8 mouse cellular contexts compared by ENCODE assay signal in genomic region chr10:60078561-60078917, GRCm38 (mm10). TPM values are rescaled to one million over a fixed set of nuclear protein-coding genes. Genes with fewer than 3 reads are reported as not detected.
DNase-seq lines count a peak whose midpoint lies in the region; ATAC-seq and TF ChIP-seq lines count a peak whose summit lies in the region.

No protein-coding gene starts in this region.

- H3K36me3 ChIP-seq in heart, embryonic 12.5 days: no peaks in the 10 kb centered on the region

- peaks cover 38% of the 10 kb centered on the region for H3K27me3 ChIP-seq in heart, embryonic 12.5 days (replicated peaks)

- intact Hi-C loops in left cerebral cortex, adult 2 months (cut with DNase I): no loop called here

- TF ChIP-seq CTCF in left cerebral cortex, adult 2 months (IDR thresholded peaks at IDR 0.05): no peak

- peak; percentile 41 to 52 for DNase-seq in frontal cortex, postnatal 10 days (ENCODE audit: low spot score in 2 of 2)
- peak; percentile 96 for DNase-seq in 416B (ENCODE audit: low read depth)
- peak; percentile 72 for DNase-seq in c-Kit-positive CD71-negative TER-119-negative erythroid progenitor cells, embryonic 14.5 days (ENCODE audit: low read depth)
- DNase-seq in left cerebral cortex, adult 2 months (ENCODE audit: extremely low spot score in 1 of 2, low spot score in 2 of 2): peak; percentile 23 to 47
- DNase-seq in ovary, postnatal 36 days (ENCODE audit: low spot score): peak; percentile 60

- no peak for ATAC-seq in frontal cortex, adult (ENCODE audit: low TSS enrichment)
- peak; percentile 86 for ATAC-seq in heart, embryonic 12.5 days (ENCODE audit: insufficient number of reproducible peaks, low FRiP score)
- no peak for ATAC-seq in cerebellum, adult (ENCODE audit: insufficient number of reproducible peaks, low FRiP score, low TSS enrichment)

- no peak overlapping the region; the same call in 1 of the 2 replicates for H3K4me3 ChIP-seq in heart, embryonic 12.5 days
- no peak overlapping the region for H3K4me3 ChIP-seq in left cerebral cortex, adult 2 months

- no peak overlapping the region for H3K9ac ChIP-seq in heart, embryonic 12.5 days

- H3K9me3 ChIP-seq in heart, embryonic 12.5 days (replicated peaks): no peaks in the 10 kb centered on the region

- peak overlapping the region; percentile 74 for H3K27ac ChIP-seq in heart, embryonic 12.5 days (ENCODE audit: poor library complexity, severe bottlenecking)
- H3K27ac ChIP-seq in left cerebral cortex, adult 2 months: no peak overlapping the region

- H3K4me1 ChIP-seq in heart, embryonic 12.5 days (replicated peaks): peaks cover 56% of the 10 kb centered on the region

- H3K4me2 ChIP-seq in heart, embryonic 12.5 days: peak overlapping the region; percentile 56

- 4% methylated on average over 5 of the region's 5 CpGs for WGBS in heart, embryonic 12.5 days

RNA-seq across cellular contexts. Expression of gene Spock2, which starts 27.5 kb away (rescaled TPM):
- 2.2 and 2.3 TPM in 2 replicates for polyA plus RNA-seq in heart, embryonic 12.5 days (2016; fragmentation: Nextera tagmentation; extraction: Ambion mirVana)
- 100 to 1,000 TPM; 541 to 578 TPM for total RNA-seq in left cerebral cortex, adult 2 months (2021)

Comparison
In these comparisons a context has a peak if more than half of its experiments do, and no peak if none do; other contexts are left out.
1. DNase-seq: peak in every context shown above with its lines; median percentile 96 in 416B; 72 in c-Kit-positive CD71-negative TER-119-negative erythroid progenitor cells, embryonic 14.5 days; 60 in ovary, postnatal 36 days; 46 in frontal cortex, postnatal 10 days; 35 in left cerebral cortex, adult 2 months.